Mouse (Mus musculus) erythroblast, embryonic 14.5 days (primary cell): ENCODE data around the gene Gjd2.

Experiments
- GATA1 ChIP-seq: IDR thresholded peaks from 2 replicates; pipeline ENCODE4 v1.6.1; 2012; ENCODE audit warnings: low read length, inconsistent platforms, mixed read lengths
- TAL1 ChIP-seq: IDR thresholded peaks from 3 replicates; pipeline ENCODE4 v1.6.1; 2012; ENCODE audit warnings: low read length, inconsistent platforms, mixed read lengths

DNA sequence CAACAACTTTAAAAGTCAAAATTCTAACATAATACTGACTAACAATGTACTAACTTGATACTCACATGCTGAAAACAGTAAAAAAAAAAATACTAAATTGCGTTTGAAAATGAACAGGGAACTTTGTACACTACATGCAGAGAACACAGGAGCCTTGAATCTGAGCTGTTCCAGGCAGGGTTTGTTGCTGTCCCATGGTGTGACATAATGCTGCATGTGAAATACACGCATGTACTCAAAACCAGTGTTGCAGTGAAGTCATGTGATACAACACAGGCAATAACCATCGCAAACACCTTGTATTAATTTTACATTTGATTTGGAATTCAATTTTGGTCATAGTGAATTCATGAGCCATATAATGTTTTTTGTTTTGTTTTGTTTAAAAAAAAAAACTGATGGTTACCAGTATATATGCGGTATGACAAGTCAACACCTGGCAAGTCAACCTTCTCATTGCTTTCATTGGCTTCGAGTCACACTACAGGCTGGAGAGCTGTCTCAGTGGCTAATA is 32.8 kb upstream of the Gjd2 start:
- TF ChIP-seq GATA1 (no peak), TAL1 (no peak)
